Mouse (Mus musculus): ENCODE measurements around the gene Adm2. TPM values are rescaled to one million over a fixed set of nuclear protein-coding genes. Genes with fewer than 3 reads are reported as not detected.
A peak's percentile ranks its signal among the peaks of the same experiment; 100 is the strongest.

Gene Adm2
- total and polyA plus RNA-seq, 3 experiments: 0.23 to 4.5 (median 0.66) TPM

DNA sequence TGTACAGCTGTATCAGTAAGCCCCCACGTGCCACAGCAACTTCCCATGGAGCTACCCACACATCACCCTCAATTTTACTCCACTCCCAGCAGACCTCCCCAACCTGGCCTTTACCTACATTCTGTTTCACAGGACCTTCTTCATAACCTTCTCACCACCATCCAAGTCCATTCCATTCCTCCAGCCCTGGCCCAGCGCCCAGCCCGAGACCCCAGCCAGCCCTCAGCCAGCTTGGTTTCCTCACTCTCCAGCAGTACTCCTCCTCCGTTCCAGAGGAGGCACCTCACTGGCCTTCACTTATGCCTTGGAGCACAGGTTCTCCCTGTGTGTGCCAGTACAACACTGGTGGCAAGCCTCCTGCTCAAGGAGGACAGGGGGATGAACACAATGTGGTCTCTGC, 9.2 kb upstream of the Adm2 start:
- no peak overlapping the region for H3K4me3 ChIP-seq (replicated peaks in 1 of 3; ENCODE audit: low read depth in 2 of 3, low read length in 2 of 3, poor library complexity in 1 of 3)
- peaks cover 11% of the 10 kb centered on the region for H3K79me2 ChIP-seq (replicated peaks; ENCODE audit: control insufficient read depth, extremely low read depth, insufficient read depth, poor library complexity, severe bottlenecking)
- TF ChIP-seq ELF1 (IDR thresholded peaks at IDR 0.05; ENCODE audit: low read depth, low read length) (no peak), TCF12 (IDR thresholded peaks at IDR 0.05; ENCODE audit: low read depth, low read length) (no peak)
- H3K4me1 ChIP-seq (ENCODE audit: control insufficient read depth in 1 of 2, insufficient read depth in 2 of 2): peaks cover 34 to 67% of the 10 kb centered on the region in 2 experiments
- H3K36me3 ChIP-seq (replicated peaks in 1 of 2; ENCODE audit: control insufficient read depth in 1 of 2, insufficient read depth in 1 of 2, low read length in 1 of 2): peaks cover 0 to 13% of the 10 kb centered on the region in 2 experiments
- no peak overlapping the region for H3K27ac ChIP-seq (ENCODE audit: insufficient read depth, low read depth)
- in situ Hi-C loops (cut with MboI; ENCODE audit: low pct_ligation_motif_present, low pct_unique_long_range_greater_than_20kb, low sequenced_read_pairs) (no loop called here), dilution Hi-C loops (cut with MboI; ENCODE audit: extremely low pct_ligation_motif_present, extremely low pct_unique_long_range_greater_than_20kb, low sequenced_read_pairs) (no loop called here)
- H3K4me2 ChIP-seq (ENCODE audit: insufficient read depth, low read depth, poor library complexity, severe bottlenecking): no peak overlapping the region
- no peak for DNase-seq (ENCODE audit: extremely low read depth)
- no peaks in the 10 kb centered on the region for H3K27me3 ChIP-seq (replicated peaks)
- H3K9ac ChIP-seq (ENCODE audit: insufficient read depth, low read depth): no peak overlapping the region
- H3K9me3 ChIP-seq (replicated peaks; ENCODE audit: low read length): no peaks in the 10 kb centered on the region

DNA sequence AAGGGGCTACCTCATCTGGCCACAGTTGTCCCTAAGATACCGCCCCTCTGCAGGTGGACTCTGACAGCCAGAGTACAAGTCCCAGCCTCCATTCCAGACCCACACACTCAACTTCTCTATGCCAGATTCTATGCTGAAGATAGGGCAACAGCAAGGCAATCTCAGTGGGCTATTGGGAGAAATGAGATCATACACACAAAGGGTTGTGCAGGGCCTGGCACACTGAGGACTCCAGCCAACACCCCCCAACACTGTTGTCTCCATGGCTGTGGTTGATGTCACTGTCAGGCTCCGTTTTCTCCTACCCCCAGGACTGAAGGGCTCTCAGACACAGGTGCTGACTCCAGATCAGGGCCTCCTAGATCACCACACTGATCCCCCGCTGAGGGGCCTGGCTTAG, 8.4 kb upstream of the Adm2 start:
- TF ChIP-seq CHD1 (IDR thresholded peaks at IDR 0.05; ENCODE audit: low read depth, low read length): no peak
- TF ChIP-seq NRF1 (IDR thresholded peaks at IDR 0.05; ENCODE audit: low read depth, low read length): no peak
- TF ChIP-seq JUND (conservative IDR thresholded peaks at IDR 0.05; ENCODE audit: low read depth, low read length): no peak
- no peak for TF ChIP-seq MAX (IDR thresholded peaks at IDR 0.05; ENCODE audit: low read length)
- no peak for TF ChIP-seq TCF12 (IDR thresholded peaks at IDR 0.05; ENCODE audit: low read depth, low read length)
- TF ChIP-seq POLR2A (IDR thresholded peaks at IDR 0.05; ENCODE audit: low read depth, low read length): no peak
- no peak for TF ChIP-seq ETS1 (conservative IDR thresholded peaks at IDR 0.05; ENCODE audit: low read depth, low read length)
- TF ChIP-seq POLR2AphosphoS2 (IDR thresholded peaks at IDR 0.05; ENCODE audit: low read depth, low read length): no peak
- no peak for TF ChIP-seq RAD21 (IDR thresholded peaks at IDR 0.05; ENCODE audit: low read depth, low read length)
- no peak for TF ChIP-seq E2F4 (IDR thresholded peaks at IDR 0.05; ENCODE audit: insufficient replicate concordance, low read depth, low read length)
- no peak for TF ChIP-seq GABPA (IDR thresholded peaks at IDR 0.05; ENCODE audit: insufficient replicate concordance, low read depth, low read length)
- TF ChIP-seq HCFC1 (IDR thresholded peaks at IDR 0.05; ENCODE audit: low read depth, low read length): no peak
- no peak for TF ChIP-seq ZNF384 (IDR thresholded peaks at IDR 0.05; ENCODE audit: low read depth, low read length)
- TF ChIP-seq NELFE (IDR thresholded peaks at IDR 0.05; ENCODE audit: low read depth, low read length): no peak
- TF ChIP-seq JUN (IDR thresholded peaks at IDR 0.05; ENCODE audit: insufficient read depth, low read depth, low read length): no peak
- no peak for TF ChIP-seq RCOR1 (conservative IDR thresholded peaks at IDR 0.05; ENCODE audit: low read depth, low read length)
- no peak for TF ChIP-seq ELF1 (IDR thresholded peaks at IDR 0.05; ENCODE audit: low read depth, low read length)
- no peak for TF ChIP-seq UBTF (IDR thresholded peaks at IDR 0.05; ENCODE audit: low read depth, low read length)
- no peak for TF ChIP-seq BHLHE40 (IDR thresholded peaks at IDR 0.05; ENCODE audit: low read depth, low read length)
- no peak for TF ChIP-seq PAX5 (IDR thresholded peaks at IDR 0.05; ENCODE audit: low read length)
- dilution Hi-C loops (cut with MboI; ENCODE audit: extremely low pct_ligation_motif_present, extremely low pct_unique_long_range_greater_than_20kb, low sequenced_read_pairs) (no loop called here), in situ Hi-C loops (cut with MboI; ENCODE audit: low pct_ligation_motif_present, low pct_unique_long_range_greater_than_20kb, low sequenced_read_pairs) (no loop called here)
- Histone ChIP-seq H3K27me3 (replicated peaks) (no peaks in the 10 kb centered on the region), H3K4me3 (replicated peaks in 1 of 3; ENCODE audit: low read depth in 2 of 3, low read length in 2 of 3, poor library complexity in 1 of 3) (peak overlapping the region; percentile 82 to 94 (median 93)), H3K4me1 (ENCODE audit: control insufficient read depth in 1 of 2, insufficient read depth in 2 of 2) (peaks cover 29 to 62% of the 10 kb centered on the region in 2 experiments), H3K4me2 (ENCODE audit: insufficient read depth, low read depth, poor library complexity, severe bottlenecking) (peak overlapping the region; percentile 48; the same call in 1 of the 2 replicates), H3K9me3 (replicated peaks; ENCODE audit: low read length) (no peaks in the 10 kb centered on the region), H3K79me2 (replicated peaks; ENCODE audit: control insufficient read depth, extremely low read depth, insufficient read depth, poor library complexity, severe bottlenecking) (peaks cover 11% of the 10 kb centered on the region), H3K36me3 (replicated peaks in 1 of 2; ENCODE audit: control insufficient read depth in 1 of 2, insufficient read depth in 1 of 2, low read length in 1 of 2) (peaks cover 0 to 13% of the 10 kb centered on the region in 2 experiments), H3K9ac (ENCODE audit: insufficient read depth, low read depth) (peak overlapping the region; percentile 79), H3K27ac (ENCODE audit: insufficient read depth, low read depth) (no peak overlapping the region)
- DNase-seq (ENCODE audit: extremely low read depth): no peak
